ENCODE assay signal across 1 mouse cellular context in the genomic region with DNA sequence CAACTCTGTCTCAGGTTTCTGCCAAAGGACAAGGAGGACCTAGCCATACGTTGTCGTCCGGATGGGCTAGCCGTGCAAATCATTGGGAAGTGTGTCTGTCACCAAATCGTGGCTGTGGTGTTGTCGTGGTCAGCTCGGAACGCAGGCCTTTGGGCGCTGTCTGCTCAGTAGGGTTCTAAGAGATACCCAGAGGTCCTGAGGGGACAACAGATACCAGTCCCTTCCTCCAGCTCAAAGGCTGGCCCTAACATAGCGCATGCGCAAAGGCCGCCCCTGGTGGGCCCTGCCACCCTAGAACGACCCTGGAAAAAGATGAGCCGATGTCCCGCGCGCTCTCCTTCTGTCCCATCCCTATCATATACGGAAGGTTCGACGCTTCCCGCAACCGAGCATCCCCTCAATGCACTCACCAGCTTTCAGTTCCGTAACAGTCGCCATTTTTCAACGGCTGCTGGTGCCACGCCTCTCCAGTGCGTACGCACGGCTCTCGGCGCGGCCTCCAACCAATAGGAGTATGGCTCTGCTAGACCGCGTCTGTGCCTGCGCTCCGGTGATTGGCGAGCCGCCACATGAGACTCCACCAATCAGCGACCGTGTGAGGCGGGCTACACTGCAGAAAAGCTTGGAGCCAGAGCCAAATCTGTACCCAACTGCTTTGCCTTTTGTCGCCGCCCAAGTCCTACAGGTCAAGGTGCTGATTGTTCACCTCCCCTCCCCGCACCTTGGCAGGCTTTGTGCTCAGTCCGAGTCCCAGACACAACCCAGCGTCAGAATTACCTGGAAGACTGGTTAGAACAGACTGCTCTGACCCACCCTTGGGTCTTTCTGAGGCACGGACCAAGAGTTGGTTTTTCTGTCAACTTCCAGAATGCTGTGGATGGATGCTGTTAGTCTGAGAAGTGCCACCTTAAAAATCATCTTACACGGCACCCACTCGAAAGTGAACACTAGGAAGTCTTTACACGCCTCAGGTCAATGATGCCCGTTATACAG.
TF ChIP-seq lines count a peak whose summit lies in the region.

A gene (minus strand): TSS at position 522 of the 993 bp plus-strand sequence.

TF ChIP-seq in MEL, 35 proteins besides CTCF, POLR2A, EP300 and RAD21 (continued from another document):
- TF ChIP-seq GABPA (IDR thresholded peaks at IDR 0.05; ENCODE audit: low read depth, low read length) (0 out of 2 replicates have a peak, but pooled peaks have one; percentile 30), E2F4 (IDR thresholded peaks at IDR 0.05; ENCODE audit: borderline replicate concordance, low read depth, low read length) (0 out of 2 replicates have a peak, but pooled peaks have one; percentile 44), BHLHE40 (IDR thresholded peaks at IDR 0.05; ENCODE audit: borderline replicate concordance, low read depth, low read length) (no peak)
